Mouse (Mus musculus) megakaryocyte, adult 5-6 weeks (primary cell): ENCODE measurements around the gene Sv2c. TPM values are rescaled to one million over a fixed set of nuclear protein-coding genes. Genes with fewer than 3 reads are reported as not detected.

Source experiments
- ATAC-seq: 2 replicates; pipeline ENCODE4 v1.8.0; 2016; ENCODE audit warnings: mild to moderate bottlenecking, inconsistent platforms; ENCODE audit not compliant: poor library complexity, severe bottlenecking
- total RNA-seq, 2 experiments: library from RNA; stranded (forward) in 1 of 2; stranded (reverse) in 1 of 2; fragments of 153-499, 151-499 nt in 1 of 2; fragments of 221-1000, 200-1000 nt in 1 of 2; gene quantifications; 2 replicates each; pipeline versions ENCODE4 v1.2.3 to v1.2.4; 2015 to 2017

Gene Sv2c
- total RNA-seq, 2 experiments from 2014 or later: not detected

DNA sequence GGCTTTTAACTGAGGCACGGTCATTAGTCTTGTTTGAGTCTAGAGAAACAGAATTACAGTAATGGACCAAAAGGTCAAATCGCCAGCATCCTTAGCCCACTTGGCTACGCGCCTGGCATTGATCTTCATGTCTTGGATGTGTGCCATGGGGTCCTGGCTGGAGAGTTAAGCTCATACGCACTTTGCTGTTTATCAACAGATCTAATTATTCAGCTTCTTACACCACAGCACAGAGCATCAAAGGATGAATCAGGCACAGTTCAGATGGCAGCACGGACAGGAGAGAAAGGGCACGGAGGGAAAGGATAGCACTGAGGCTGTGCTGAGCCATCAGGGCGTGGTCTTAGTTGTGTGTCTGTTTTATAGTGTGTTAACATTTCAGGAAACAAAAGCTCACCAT lies 58.8 kb downstream of the Sv2c start:
- ATAC-seq: no peak

DNA sequence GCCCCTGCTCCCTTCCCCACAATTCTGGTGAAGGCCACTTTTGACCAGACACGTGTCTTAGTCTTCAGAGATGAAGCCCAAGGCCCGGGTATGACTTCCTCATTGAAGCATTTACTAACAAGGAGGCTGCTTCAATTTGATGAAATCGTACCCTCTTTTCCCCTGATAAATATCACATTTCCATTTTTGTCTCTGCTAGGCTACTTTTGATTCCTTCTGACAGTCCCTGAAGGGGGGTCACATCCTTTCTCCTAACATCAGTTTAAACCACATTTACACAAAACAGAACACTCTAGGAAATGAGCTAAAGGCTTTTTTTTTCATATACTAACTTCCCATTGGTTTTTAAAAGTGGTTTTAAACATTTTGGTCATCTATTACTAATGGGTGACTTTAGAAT lies 79.6 kb downstream of the Sv2c start:
- ATAC-seq: no peak

GRCm38 (mm10) chr13:96045396-96045795 lies 87.0 kb downstream of the Sv2c start:
- ATAC-seq: no peak

DNA sequence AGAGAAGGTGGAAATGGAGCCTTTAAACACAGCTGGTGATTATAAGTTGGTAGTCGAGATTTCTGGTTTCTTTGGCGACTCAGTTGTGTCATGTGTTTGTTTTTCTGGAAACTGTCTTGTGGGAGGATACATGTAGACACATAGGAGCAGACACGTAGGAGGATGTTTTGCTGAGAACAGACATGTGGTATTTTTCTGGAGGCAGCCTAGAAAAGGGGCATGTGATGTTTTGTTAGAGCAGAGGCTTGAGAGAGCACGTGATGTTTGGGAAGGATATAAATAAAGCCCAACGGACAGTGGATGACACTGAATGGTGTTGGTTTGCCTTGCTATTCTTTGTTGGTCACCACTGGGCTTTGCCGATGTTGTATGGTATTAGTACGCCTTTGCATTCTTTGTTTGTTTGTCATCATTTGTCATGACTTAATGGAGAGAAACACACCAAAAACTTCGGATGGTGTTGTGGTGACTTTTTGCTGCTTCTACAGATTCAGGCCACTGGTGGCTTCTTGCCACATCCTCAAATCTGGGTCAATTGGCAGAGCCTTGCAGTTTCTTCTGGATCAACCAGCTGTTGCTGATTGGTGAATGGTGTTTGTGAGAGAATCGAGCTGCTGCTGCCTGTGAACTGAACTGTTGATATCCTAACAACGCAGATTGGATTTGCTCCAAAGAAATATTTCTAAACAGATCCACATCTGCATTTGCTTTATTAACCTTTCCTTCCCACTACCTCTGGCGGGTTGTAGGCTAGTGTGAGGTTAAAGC lies 91.9 kb downstream of the Sv2c start:
- ATAC-seq: no peak

GRCm38 (mm10) chr13:96039536-96039935 lies 92.8 kb downstream of the Sv2c start:
- no peak for ATAC-seq

DNA sequence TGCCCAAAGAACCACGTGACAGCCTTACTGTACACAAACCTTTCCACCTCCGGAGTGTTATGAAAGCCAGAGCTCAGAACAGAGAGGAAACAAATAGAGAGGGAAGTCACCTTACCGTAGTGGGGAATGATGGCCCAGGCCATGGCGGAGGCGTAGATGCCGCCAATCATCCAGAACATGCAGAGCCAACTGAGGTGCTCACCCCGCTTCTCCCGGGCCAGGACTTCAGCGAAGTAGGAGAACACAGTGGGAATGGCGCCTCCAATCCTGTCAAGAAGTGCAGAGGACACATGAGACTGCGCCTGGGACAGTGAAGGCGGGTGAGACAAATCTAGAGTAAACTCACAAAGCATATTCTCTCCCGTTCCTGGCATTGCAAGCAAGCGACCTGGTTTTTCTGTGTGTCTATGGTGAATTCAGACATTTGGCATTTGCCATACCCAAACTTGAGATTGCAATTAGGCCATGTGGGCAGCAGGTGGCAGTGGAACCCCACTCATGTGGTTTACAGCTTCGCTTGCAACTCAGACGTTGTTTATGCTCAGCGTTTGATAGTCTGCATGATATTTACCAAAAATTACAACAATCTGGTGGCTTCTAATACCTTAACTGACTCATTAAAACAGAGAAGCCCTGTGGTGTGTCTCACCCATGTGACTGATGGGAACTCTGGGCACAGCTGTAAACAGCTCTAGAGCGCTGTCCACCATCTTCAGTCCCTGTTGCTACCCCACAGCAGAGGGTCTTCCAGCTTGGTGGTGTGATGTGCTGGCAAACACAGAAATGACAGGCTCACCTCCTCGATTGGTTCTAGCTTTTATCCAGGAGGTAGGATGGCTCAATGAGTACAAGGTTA lies 101.8 kb downstream of the Sv2c start:
- ATAC-seq: peak; percentile 80

DNA sequence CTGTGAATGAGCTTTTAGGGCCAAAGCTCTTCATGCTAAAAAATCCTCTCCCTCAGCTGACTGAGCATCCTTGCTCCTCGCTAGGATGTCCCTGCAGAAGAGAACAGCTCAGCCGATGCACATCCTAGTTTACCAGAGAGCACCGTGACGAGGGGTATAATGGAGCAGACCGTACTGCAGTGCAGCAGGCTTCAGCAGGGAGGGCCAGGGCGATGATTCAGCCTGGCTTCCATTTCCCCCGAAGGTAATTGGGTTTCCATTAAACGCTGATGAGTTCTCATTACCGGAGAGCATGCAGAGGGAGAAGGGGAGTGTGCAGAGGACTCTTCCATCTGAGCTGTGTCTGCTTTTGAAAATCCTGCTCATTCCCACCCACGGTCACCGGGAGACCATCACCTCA lies 108.5 kb downstream of the Sv2c start:
- no peak for ATAC-seq

DNA sequence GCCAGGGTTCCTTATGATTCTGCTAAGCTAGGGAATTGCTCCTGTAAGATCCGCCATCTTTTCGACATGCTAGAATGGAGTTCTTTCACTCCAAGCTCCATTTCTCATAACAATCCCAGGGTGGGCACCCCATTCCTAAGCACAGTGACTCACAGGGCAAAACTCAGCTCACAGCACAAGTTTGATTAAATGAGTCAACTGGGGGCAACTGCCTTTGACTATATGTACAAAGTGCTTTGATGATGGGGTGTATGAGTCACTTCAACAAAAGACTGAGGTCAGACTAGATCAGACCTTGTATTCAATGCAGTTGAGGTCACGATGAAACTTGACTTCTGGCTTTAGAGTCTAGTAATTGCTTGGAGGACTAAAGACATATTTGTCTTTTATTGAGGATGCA lies 116.9 kb downstream of the Sv2c start:
- ATAC-seq: no peak

GRCm38 (mm10) chr13:96010861-96011511 lies 121.4 kb downstream of the Sv2c start:
- ATAC-seq: no peak

DNA sequence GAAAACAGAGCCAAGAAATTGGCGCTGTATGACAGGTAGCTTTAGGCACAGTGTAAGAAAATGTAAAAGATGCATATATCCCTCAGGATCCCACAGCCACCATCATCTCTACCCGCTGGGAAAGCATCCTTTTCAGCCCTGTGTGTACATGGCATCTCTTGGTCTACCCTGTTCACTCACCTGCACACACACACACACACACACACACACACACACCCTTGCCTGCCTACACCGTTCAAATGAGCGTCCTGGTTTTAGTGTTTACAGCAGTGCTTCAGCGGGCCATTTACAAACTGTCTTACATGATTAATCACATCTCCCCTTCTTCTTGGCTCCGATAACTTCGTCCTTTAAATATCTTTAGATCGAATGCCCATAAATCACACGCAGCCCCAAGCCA lies 123.4 kb downstream of the Sv2c start:
- ATAC-seq: no peak

- ATAC-seq: no peak
These were observed 124.2 kb downstream of the Sv2c start for GRCm38 (mm10) chr13:96008154-96008553.

DNA sequence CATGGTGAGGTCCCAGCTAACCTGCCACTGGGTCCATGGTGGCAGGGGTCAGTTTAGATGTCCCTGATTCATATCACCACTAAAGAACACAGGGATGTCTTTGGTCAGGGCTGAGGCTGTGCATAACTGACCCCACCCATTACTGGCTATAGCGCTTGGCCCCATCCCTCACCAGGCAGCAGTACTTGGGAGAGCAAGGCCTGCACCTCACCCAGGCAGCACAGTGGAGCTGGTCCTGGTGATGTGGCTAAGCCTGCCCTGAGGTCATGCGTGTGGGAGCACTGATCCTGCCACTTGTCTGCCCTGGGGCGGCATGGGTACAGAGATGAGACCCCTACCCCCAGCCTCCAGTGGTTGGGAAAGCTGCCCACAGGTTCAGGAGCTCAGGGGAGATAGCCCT lies 128.8 kb downstream of the Sv2c start:
- ATAC-seq: no peak

DNA sequence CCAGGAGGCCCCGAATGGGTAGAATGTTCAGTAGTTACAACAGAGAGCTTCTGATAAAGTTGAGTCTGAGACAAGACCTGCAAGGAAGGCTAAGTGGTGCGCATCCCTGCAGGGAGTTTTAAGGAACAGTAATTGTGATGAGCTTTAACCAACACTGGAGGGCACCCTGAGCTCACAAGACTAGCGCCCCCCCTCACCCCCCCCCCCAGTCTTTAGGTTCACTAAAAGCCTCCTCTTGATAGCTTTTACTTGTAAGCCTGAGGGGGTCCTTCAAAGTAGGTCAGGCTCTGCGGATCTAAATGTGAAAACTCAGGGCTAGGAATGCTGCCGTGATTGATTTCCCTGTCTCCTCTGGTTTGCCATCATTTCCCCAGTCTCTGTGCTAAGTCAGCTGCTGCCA lies 129.9 kb downstream of the Sv2c start:
- ATAC-seq: no peak

GRCm38 (mm10) chr13:95999396-95999795 lies 133.0 kb downstream of the Sv2c start:
- ATAC-seq: no peak

DNA sequence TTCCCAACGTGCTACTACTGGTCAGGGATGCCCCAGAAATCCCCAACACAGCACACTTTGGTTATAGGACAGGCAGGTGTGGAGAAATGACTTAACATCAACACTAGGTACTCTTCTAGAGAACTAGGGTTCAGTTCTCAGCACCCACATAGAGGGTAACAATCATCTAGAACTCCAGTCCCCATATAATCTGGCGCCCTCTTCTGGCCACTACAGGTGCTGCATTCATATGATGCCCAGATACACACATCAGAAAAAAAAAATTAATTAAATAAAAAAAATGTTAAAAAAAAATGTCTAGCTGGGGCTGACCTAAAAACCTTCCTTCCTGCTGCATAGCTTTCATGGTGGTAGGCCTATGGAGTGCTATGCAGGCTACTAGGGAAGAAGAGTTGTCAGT lies 135.1 kb downstream of the Sv2c start:
- ATAC-seq: no peak

GRCm38 (mm10) chr13:95994705-95995703 lies 137.4 kb downstream of the Sv2c start:
- ATAC-seq: no peak

DNA sequence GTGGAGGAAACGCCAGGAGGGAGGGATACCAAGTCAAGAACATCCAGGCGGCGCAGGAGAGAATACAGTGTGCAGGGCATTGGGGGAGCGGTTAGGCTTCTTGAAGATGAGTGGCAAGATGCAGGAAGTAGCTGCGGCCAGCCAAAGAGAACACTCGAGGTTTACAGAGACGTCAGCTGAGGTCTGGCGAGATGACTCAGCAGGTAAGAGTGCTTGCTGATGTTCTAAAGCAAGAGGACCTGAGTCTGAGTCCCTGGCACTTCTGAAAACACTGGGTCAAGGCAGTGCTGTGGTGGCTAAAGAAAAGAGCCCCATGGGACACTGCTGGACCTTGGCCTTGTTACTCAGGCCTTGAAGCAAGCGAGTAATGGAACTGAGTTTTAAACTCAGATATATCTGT lies 144.2 kb downstream of the Sv2c start:
- peak; percentile 91 for ATAC-seq

- peak; percentile 55 for ATAC-seq
These were observed 145.2 kb downstream of the Sv2c start for GRCm38 (mm10) chr13:95987147-95987546.

GRCm38 (mm10) chr13:95986375-95986774 lies 146.0 kb downstream of the Sv2c start:
- no peak for ATAC-seq

GRCm38 (mm10) chr13:95975225-95975624 lies 157.2 kb downstream of the Sv2c start:
- no peak for ATAC-seq
